In genomic region chr6:32780602-32781001, GRCm38 (mm10) we compare ENCODE assay signal across 7 mouse cellular contexts.
DNase-seq lines count a peak whose midpoint lies in the region; ATAC-seq and TF ChIP-seq lines count a peak whose summit lies in the region.

No protein-coding gene starts in this region.

- peak; percentile 26 for DNase-seq in R1 (ENCODE audit: low read depth, low spot score)
- DNase-seq in heart, adult 18-20 months, result peak; percentile 41 to 49
- DNase-seq in kidney, postnatal 0 days (ENCODE audit: low spot score), result peak; percentile 29
- DNase-seq in thymus, postnatal 0 days (ENCODE audit: low spot score), result peak; percentile 35
- DNase-seq in natural killer cell, adult 2 months (ENCODE audit: low spot score in 2 of 2), result no peak

- WGBS in kidney, postnatal 0 days, result 13% methylated on average over 11 of the region's 11 CpGs
- WGBS in limb, embryonic 15.5 days, result 8% methylated on average over 11 of the region's 11 CpGs

- TF ChIP-seq POLR2A in bone marrow macrophage, adult 2 months (IDR thresholded peaks at IDR 0.05; ENCODE audit: borderline replicate concordance, low read depth, low read length), result no peak

- no peak overlapping the region for H3K9ac ChIP-seq in kidney, postnatal 0 days (ENCODE audit: low read depth, low read length)
- H3K9ac ChIP-seq in limb, embryonic 15.5 days, result no peak overlapping the region

- ATAC-seq in kidney, postnatal 0 days (replicated peaks; ENCODE audit: low FRiP score, low read depth), result no peak
- no peak for ATAC-seq in limb, embryonic 15.5 days (ENCODE audit: insufficient number of reproducible peaks, low FRiP score, low TSS enrichment, low read depth)

- peak overlapping the region; percentile 51 for H3K4me3 ChIP-seq in bone marrow macrophage, adult 2 months (ENCODE audit: insufficient read depth, low read length)
- H3K4me3 ChIP-seq in kidney, postnatal 0 days (replicated peaks; ENCODE audit: low read depth, low read length), result no peak overlapping the region
- peak overlapping the region; percentile 11; the same call in 1 of the 2 replicates for H3K4me3 ChIP-seq in limb, embryonic 15.5 days

- H3K27ac ChIP-seq in bone marrow macrophage, adult 2 months (ENCODE audit: insufficient read depth, low read depth, low read length), result peak overlapping the region; percentile 78
- H3K27ac ChIP-seq in kidney, postnatal 0 days, result peak overlapping the region; percentile 57; the same call in 1 of the 2 replicates
- H3K27ac ChIP-seq in limb, embryonic 15.5 days, result no peak overlapping the region

- H3K4me2 ChIP-seq in kidney, postnatal 0 days (ENCODE audit: low read length), result peak overlapping the region; percentile 52
- peak overlapping the region; percentile 37 for H3K4me2 ChIP-seq in limb, embryonic 15.5 days

- H3K4me1 ChIP-seq in bone marrow macrophage, adult 2 months (ENCODE audit: control insufficient read depth, insufficient read depth, low read length), result peaks cover 27% of the 10 kb centered on the region
- peaks cover 7% of the 10 kb centered on the region for H3K4me1 ChIP-seq in kidney, postnatal 0 days (replicated peaks; ENCODE audit: insufficient read depth, low read length)
- peaks cover 17% of the 10 kb centered on the region for H3K4me1 ChIP-seq in limb, embryonic 15.5 days

- H3K36me3 ChIP-seq in kidney, postnatal 0 days (ENCODE audit: insufficient read depth, low read length), result no peaks in the 10 kb centered on the region
- H3K36me3 ChIP-seq in limb, embryonic 15.5 days, result no peaks in the 10 kb centered on the region

- no peaks in the 10 kb centered on the region for H3K9me3 ChIP-seq in kidney, postnatal 0 days (replicated peaks; ENCODE audit: low read length)
- H3K9me3 ChIP-seq in limb, embryonic 15.5 days, result no peaks in the 10 kb centered on the region

- no peaks in the 10 kb centered on the region for H3K27me3 ChIP-seq in kidney, postnatal 0 days (ENCODE audit: insufficient read depth, low read length)
- peaks cover 5% of the 10 kb centered on the region; the same call in 1 of the 2 replicates for H3K27me3 ChIP-seq in limb, embryonic 15.5 days

- TF ChIP-seq CTCF in bone marrow macrophage, adult 2 months (IDR thresholded peaks at IDR 0.05; ENCODE audit: low read depth, low read length), result peak; percentile 10; the same call in 1 of the 2 replicates
- TF ChIP-seq CTCF in kidney, postnatal 0 days (IDR thresholded peaks at IDR 0.05; ENCODE audit: low read depth), result no peak

Comparison
In these comparisons a context has a peak if more than half of its experiments do, and no peak if none do; other contexts are left out.
1. DNase-seq: peak in R1 (single experiment), heart, adult 18-20 months (2 of 2), kidney, postnatal 0 days (single experiment) and thymus, postnatal 0 days (single experiment); none in natural killer cell, adult 2 months (0 of 2).